Mouse (Mus musculus): ENCODE measurements around the gene Zfp956. TPM values are rescaled to one million over a fixed set of nuclear protein-coding genes. Genes with fewer than 3 reads are reported as not detected.
"Not testable (repeated sequence)": the region's sequence is repeated elsewhere in the genome, so short reads cannot be mapped to it uniquely, and the experiment has no call there.

The Zfp956 gene
- polyA plus RNA-seq, 1 experiment from 2014 or later, result 2.8 TPM

GRCm38 (mm10) chr6:47920447-47921340 is 32.5 kb upstream of the Zfp956 start, which contains the start of gene Zfp212:
Gene Zfp212, plus strand, starts transcription at chr6:47920476.
- H3K27me3 ChIP-seq (replicated peaks), result no peaks in the 10 kb centered on the region
- H3K9ac ChIP-seq, result peak within 1 kb of the TSS; percentile 94
- H3K4me2 ChIP-seq, result peak within 1 kb of the TSS; percentile 87
- peak within 1 kb of the TSS; percentile 92 for H3K4me3 ChIP-seq
- peak within 1 kb of the TSS; percentile 97 for H3K27ac ChIP-seq (replicated peaks)
- under 1% methylated on average over 66 of the region's 67 CpGs for WGBS
- H3K9me3 ChIP-seq, result no peaks in the 10 kb centered on the region
- H3K36me3 ChIP-seq, result peaks cover 3% of the 10 kb centered on the region
- peak; percentile 91 for ATAC-seq (ENCODE audit: extremely low read depth, insufficient number of reproducible peaks, low FRiP score, low TSS enrichment)
- peaks cover 22% of the 10 kb centered on the region for H3K4me1 ChIP-seq

DNA sequence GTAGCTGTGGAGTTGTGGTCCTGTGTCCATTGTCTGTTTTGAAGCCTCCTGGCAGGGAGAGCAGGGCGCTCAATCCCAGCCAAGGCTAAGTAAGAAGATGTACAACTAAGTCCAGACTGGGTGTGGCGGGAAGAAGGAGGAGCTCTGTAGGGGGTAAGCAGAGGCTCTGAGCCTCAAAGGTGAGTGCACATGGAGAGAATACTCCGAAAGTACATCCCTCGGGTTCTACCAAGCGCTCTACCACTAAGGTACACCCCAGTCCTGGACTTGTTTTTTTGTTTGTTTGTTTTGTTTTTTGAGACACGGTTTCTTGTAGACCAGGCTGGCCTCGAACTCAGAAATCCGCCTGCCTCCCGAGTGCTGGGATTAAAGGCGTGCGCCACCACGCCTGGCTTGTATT is 10.7 kb upstream of the Zfp956 start:
- no peaks in the 10 kb centered on the region for H3K9me3 ChIP-seq
- H3K36me3 ChIP-seq, result peaks cover 15% of the 10 kb centered on the region
- WGBS, result 45% methylated on average over 12 of the region's 12 CpGs
- peak overlapping the region; percentile 55 for H3K4me3 ChIP-seq
- ATAC-seq (ENCODE audit: extremely low read depth, insufficient number of reproducible peaks, low FRiP score, low TSS enrichment), result no peak
- H3K4me1 ChIP-seq, result peaks cover 12% of the 10 kb centered on the region
- peak overlapping the region; percentile 82 for H3K9ac ChIP-seq
- H3K4me2 ChIP-seq, result peak overlapping the region; percentile 90
- H3K27ac ChIP-seq (replicated peaks), result no peak overlapping the region
- peaks cover 19% of the 10 kb centered on the region for H3K27me3 ChIP-seq (replicated peaks)

GRCm38 (mm10) chr6:47943021-47943691 is 10.0 kb upstream of the Zfp956 start:
- H3K9ac ChIP-seq, result peak overlapping the region; percentile 82
- peaks cover 12% of the 10 kb centered on the region for H3K4me1 ChIP-seq
- 9% methylated on average over 64 of the region's 64 CpGs for WGBS
- peaks cover 15% of the 10 kb centered on the region for H3K36me3 ChIP-seq
- peak overlapping the region; percentile 55 for H3K4me3 ChIP-seq
- peak; percentile 72; the same call in 1 of the 2 replicates for ATAC-seq (ENCODE audit: extremely low read depth, insufficient number of reproducible peaks, low FRiP score, low TSS enrichment)
- peaks cover 19% of the 10 kb centered on the region for H3K27me3 ChIP-seq (replicated peaks)
- H3K27ac ChIP-seq (replicated peaks), result no peak overlapping the region
- H3K4me2 ChIP-seq, result peak overlapping the region; percentile 90
- no peaks in the 10 kb centered on the region for H3K9me3 ChIP-seq

GRCm38 (mm10) chr6:47943721-47944120 is 9.5 kb upstream of the Zfp956 start:
- Histone ChIP-seq H3K9ac (peak overlapping the region; percentile 82), H3K27ac (replicated peaks) (no peak overlapping the region), H3K4me1 (peaks cover 12% of the 10 kb centered on the region), H3K9me3 (no peaks in the 10 kb centered on the region), H3K36me3 (peaks cover 15% of the 10 kb centered on the region), H3K4me3 (peak overlapping the region; percentile 55), H3K27me3 (replicated peaks) (peaks cover 20% of the 10 kb centered on the region), H3K4me2 (peak overlapping the region; percentile 90)
- ATAC-seq (ENCODE audit: extremely low read depth, insufficient number of reproducible peaks, low FRiP score, low TSS enrichment), result no peak
- 86% methylated on average over 3 of the region's 3 CpGs for WGBS

DNA sequence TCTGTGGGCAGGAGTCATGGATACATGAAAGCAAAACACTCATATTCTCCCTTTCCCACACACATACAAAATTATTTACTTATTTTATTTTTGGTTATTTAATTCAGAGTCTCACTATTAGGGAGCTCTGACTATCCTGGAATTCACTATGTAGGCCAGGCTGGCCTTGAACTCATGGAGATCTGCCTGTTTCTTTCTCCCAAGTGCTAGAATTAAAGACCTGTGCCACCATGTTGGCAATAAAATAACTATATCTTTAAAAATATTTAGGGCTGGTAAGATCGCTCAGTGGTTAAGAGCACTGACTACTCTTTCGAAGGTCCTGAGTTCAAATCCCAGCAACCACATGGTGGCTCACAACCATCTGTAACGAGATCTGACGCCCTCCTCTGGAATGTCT is 5.8 kb upstream of the Zfp956 start:
- no peak overlapping the region for H3K4me3 ChIP-seq
- H3K27ac ChIP-seq (replicated peaks), result no peak overlapping the region
- ATAC-seq (ENCODE audit: extremely low read depth, insufficient number of reproducible peaks, low FRiP score, low TSS enrichment), result no peak
- peaks cover 51% of the 10 kb centered on the region for H3K27me3 ChIP-seq (replicated peaks)
- peaks cover 15% of the 10 kb centered on the region for H3K36me3 ChIP-seq
- peaks cover 11% of the 10 kb centered on the region for H3K4me1 ChIP-seq
- H3K9ac ChIP-seq, result no peak overlapping the region
- WGBS, result 89% methylated on average over 4 of the region's 4 CpGs
- no peak overlapping the region for H3K4me2 ChIP-seq
- H3K9me3 ChIP-seq, result no peaks in the 10 kb centered on the region

DNA sequence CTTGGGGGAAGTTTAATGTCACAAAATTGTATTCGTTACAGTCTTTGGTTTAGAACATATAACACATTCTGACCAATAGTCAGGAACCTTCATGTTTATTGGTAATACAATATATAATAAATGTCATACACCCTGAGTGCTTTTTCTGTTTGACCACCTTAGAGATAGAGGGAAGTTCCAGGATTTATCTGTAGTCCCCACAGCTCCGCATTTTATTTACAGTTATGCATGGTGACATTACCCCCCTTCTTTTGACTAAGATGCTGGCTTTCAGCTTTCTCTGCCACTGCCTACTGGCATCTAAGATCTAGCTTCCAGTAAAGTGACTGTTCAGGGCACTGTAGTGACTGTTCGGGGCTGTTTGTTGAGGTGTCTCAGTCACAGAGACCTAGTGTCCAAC is 1.2 kb downstream of the Zfp956 start:
- 85% methylated on average over 3 of the region's 3 CpGs for WGBS
- Histone ChIP-seq H3K9ac (no peak overlapping the region), H3K27me3 (replicated peaks) (peaks cover 76% of the 10 kb centered on the region), H3K36me3 (peaks cover 18% of the 10 kb centered on the region; the same call in 1 of the 2 replicates), H3K9me3 (no peaks in the 10 kb centered on the region), H3K27ac (replicated peaks) (no peak overlapping the region), H3K4me1 (peaks cover 10% of the 10 kb centered on the region), H3K4me3 (no peak overlapping the region; the same call in 1 of the 2 replicates), H3K4me2 (peak overlapping the region; percentile 92)
- ATAC-seq (ENCODE audit: extremely low read depth, insufficient number of reproducible peaks, low FRiP score, low TSS enrichment), result no peak

DNA sequence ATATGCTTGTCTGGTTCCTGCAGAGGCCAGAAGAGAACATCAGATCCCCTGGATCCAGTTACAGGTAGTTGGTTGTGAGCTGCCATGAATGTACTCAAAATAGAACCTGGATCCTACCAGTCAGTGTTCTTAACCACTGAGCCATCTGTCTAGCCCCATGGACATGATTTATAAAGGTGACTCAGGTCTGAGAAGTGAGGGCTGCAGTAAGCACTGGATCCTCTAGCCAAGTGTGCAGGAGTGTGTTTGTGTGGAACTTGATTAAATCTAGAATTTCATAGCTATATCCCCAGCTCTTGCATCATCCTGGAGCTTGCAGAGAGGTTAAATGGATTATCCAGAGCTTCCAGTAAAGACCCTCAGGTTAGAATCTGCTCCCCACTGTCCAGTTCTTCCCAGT is 4.6 kb downstream of the Zfp956 start:
- Histone ChIP-seq H3K9me3 (no peaks in the 10 kb centered on the region), H3K4me3 (no peak overlapping the region), H3K4me2 (no peak overlapping the region), H3K27me3 (replicated peaks) (peaks cover 53% of the 10 kb centered on the region), H3K27ac (replicated peaks) (no peak overlapping the region), H3K4me1 (peaks cover 8% of the 10 kb centered on the region), H3K9ac (no peak overlapping the region), H3K36me3 (peaks cover 28% of the 10 kb centered on the region)
- no peak for ATAC-seq (ENCODE audit: extremely low read depth, insufficient number of reproducible peaks, low FRiP score, low TSS enrichment)

- Histone ChIP-seq H3K9ac (no peak overlapping the region), H3K27ac (replicated peaks) (no peak overlapping the region), H3K4me1 (no peaks in the 10 kb centered on the region), H3K27me3 (replicated peaks) (peaks cover 51% of the 10 kb centered on the region), H3K36me3 (peaks cover 45% of the 10 kb centered on the region), H3K4me2 (no peak overlapping the region), H3K9me3 (no peaks in the 10 kb centered on the region), H3K4me3 (no peak overlapping the region)
- ATAC-seq (ENCODE audit: extremely low read depth, insufficient number of reproducible peaks, low FRiP score, low TSS enrichment), result no peak
- 84% methylated on average over 6 of the region's 6 CpGs for WGBS
Observed at GRCm38 (mm10) chr6:47960685-47961421, 7.7 kb downstream of the Zfp956 start.

GRCm38 (mm10) chr6:47963051-47963450 is 9.9 kb downstream of the Zfp956 start:
- WGBS, result 73% methylated on average over 7 of the region's 7 CpGs
- Histone ChIP-seq H3K9ac (no peak overlapping the region), H3K27me3 (replicated peaks) (peaks cover 52% of the 10 kb centered on the region), H3K4me1 (no peaks in the 10 kb centered on the region), H3K27ac (replicated peaks) (no peak overlapping the region), H3K4me2 (no peak overlapping the region), H3K4me3 (no peak overlapping the region), H3K36me3 (peaks cover 35% of the 10 kb centered on the region), H3K9me3 (no peaks in the 10 kb centered on the region)
- ATAC-seq (ENCODE audit: extremely low read depth, insufficient number of reproducible peaks, low FRiP score, low TSS enrichment), result no peak

DNA sequence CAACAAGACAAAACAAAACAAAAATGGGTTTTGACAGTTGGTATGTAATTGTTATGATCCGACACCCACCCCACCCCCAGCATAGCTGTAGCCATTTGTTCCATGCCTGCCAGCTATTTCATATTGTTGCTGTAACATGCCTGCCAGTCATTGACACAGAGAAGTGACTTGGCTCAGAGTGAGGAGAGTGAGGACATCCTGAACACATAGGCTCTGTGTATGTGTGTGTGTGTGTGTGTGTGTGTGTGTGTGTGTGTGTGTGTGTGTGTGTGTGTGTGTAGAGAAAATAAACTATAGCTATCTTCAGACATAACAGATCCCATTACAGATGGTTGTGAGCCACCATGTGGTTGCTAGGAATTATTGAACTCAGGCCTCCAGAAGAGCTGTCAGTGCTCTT is 15.0 kb downstream of the Zfp956 start:
- H3K4me1 ChIP-seq; H3K4me3 ChIP-seq; ATAC-seq (ENCODE audit: extremely low read depth, insufficient number of reproducible peaks, low FRiP score, low TSS enrichment); H3K27ac ChIP-seq (replicated peaks); H3K9me3 ChIP-seq; H3K4me2 ChIP-seq; H3K9ac ChIP-seq: not testable (repeated sequence)
- Histone ChIP-seq H3K27me3 (replicated peaks) (peaks cover 61% of the 10 kb centered on the region), H3K36me3 (peaks cover 13% of the 10 kb centered on the region)
- WGBS, result 78% methylated on average over 1 of the region's 1 CpGs

- no peak for ATAC-seq (ENCODE audit: extremely low read depth, insufficient number of reproducible peaks, low FRiP score, low TSS enrichment)
- 65% methylated on average over 1 of the region's 1 CpGs for WGBS
- peaks cover 73% of the 10 kb centered on the region for H3K27me3 ChIP-seq (replicated peaks)
- H3K9me3 ChIP-seq, result no peaks in the 10 kb centered on the region
- H3K27ac ChIP-seq (replicated peaks), result no peak overlapping the region
- H3K4me3 ChIP-seq, result no peak overlapping the region
- H3K9ac ChIP-seq, result no peak overlapping the region
- H3K4me1 ChIP-seq, result no peaks in the 10 kb centered on the region
- H3K36me3 ChIP-seq, result no peaks in the 10 kb centered on the region
- H3K4me2 ChIP-seq, result no peak overlapping the region
Observed at GRCm38 (mm10) chr6:47974599-47974998, 21.4 kb downstream of the Zfp956 start.

All from heart, embryonic 13.5 days (tissue).